Mouse (Mus musculus): Measurements from ENCODE around the gene Ube2b. TPM values are rescaled to one million over a fixed set of nuclear protein-coding genes. Genes with fewer than 3 reads are reported as not detected.

Ube2b gene
- total and polyA plus RNA-seq, 2 experiments from 2014 or later, result 261 to 404 TPM

DNA sequence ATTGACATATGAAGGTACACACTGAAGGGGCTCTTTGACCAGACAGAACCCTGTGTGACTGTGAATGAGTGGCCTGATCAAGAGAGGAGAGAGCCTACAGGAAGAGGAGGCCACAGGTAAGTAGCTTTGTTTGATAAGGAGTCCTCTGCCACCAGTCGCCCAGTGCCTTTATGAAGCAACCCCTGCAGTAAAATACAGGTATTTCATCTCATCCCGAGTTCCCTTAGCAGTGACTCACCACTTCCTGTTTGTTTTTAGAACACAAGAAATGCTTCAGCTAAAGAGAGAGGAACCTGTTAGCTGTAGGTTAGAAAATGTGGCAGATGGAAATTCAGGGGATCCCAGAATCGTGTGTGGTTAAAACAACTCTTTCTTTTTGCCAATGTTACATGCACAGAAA, 35.3 kb upstream of the Ube2b start:
- 0 out of 2 replicates have a peak, but pooled peaks cover 3% of the 10 kb centered on the region for H3K36me3 ChIP-seq (replicated peaks; ENCODE audit: control insufficient read depth, insufficient read depth, low read length)
- no peak overlapping the region for H3K4me3 ChIP-seq (ENCODE audit: low read depth, low read length)
- ATAC-seq (ENCODE audit: insufficient read depth, low read depth) (no peak), DNase-seq (ENCODE audit: low spot score) (no peak)
- no peak overlapping the region for H3K27ac ChIP-seq (ENCODE audit: low read depth)
- TF ChIP-seq EP300 (IDR thresholded peaks at IDR 0.05; ENCODE audit: low read depth), result no peak
- no peak for TF ChIP-seq CTCF (IDR thresholded peaks at IDR 0.05; ENCODE audit: low read depth)
- no peak overlapping the region for H3K4me2 ChIP-seq (ENCODE audit: low read depth, low read length)
- H3K4me1 ChIP-seq (ENCODE audit: control insufficient read depth, insufficient read depth), result peaks cover 6% of the 10 kb centered on the region; the same call in 1 of the 2 replicates
- no peak overlapping the region for H3K9ac ChIP-seq (replicated peaks; ENCODE audit: low read depth, low read length)
- 65% methylated on average over 3 of the region's 3 CpGs for WGBS
- H3K27me3 ChIP-seq (ENCODE audit: control insufficient read depth, insufficient read depth, low read length), result no peaks in the 10 kb centered on the region
- H3K9me3 ChIP-seq (replicated peaks; ENCODE audit: control insufficient read depth, low read length), result no peaks in the 10 kb centered on the region

GRCm38 (mm10) chr11:52033953-52034352, 33.4 kb upstream of the Ube2b start:
- Histone ChIP-seq H3K27me3 (ENCODE audit: control insufficient read depth, insufficient read depth, low read length) (no peaks in the 10 kb centered on the region), H3K27ac (ENCODE audit: low read depth) (peak overlapping the region; percentile 4; the same call in 1 of the 2 replicates), H3K9me3 (replicated peaks; ENCODE audit: control insufficient read depth, low read length) (no peaks in the 10 kb centered on the region), H3K36me3 (replicated peaks; ENCODE audit: control insufficient read depth, insufficient read depth, low read length) (0 out of 2 replicates have a peak, but pooled peaks cover 3% of the 10 kb centered on the region), H3K4me2 (ENCODE audit: low read depth, low read length) (no peak overlapping the region), H3K4me1 (ENCODE audit: control insufficient read depth, insufficient read depth) (peaks cover 6% of the 10 kb centered on the region; the same call in 1 of the 2 replicates), H3K9ac (replicated peaks; ENCODE audit: low read depth, low read length) (no peak overlapping the region), H3K4me3 (ENCODE audit: low read depth, low read length) (no peak overlapping the region)
- DNase-seq (ENCODE audit: low spot score) (peak; percentile 55), ATAC-seq (ENCODE audit: insufficient read depth, low read depth) (peak; percentile 78)
- no peak for TF ChIP-seq CTCF (IDR thresholded peaks at IDR 0.05; ENCODE audit: low read depth)
- no peak for TF ChIP-seq EP300 (IDR thresholded peaks at IDR 0.05; ENCODE audit: low read depth)
- WGBS, result 22% methylated on average over 1 of the region's 1 CpGs

DNA sequence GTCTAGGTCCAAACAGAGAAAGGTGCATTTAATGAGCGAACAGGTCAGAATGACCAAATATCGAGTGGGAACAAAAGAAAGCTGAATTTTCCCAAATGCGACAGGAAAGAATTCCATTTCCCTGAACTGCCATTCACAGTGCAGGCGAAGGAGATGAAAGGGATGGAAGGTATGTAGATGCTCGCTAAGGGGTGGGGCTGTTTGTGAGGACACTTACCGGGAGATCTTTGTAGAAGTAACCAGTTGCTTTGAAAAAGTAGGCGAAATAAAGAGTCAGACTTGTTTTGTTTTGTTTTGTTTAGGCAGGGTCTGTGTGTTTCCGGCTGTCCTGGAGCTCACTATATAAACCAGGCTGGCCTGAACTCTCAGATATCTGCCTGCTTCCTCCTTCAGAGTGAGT, 31.8 kb upstream of the Ube2b start:
- WGBS, result 60% methylated on average over 8 of the region's 8 CpGs
- no peak overlapping the region for H3K4me2 ChIP-seq (ENCODE audit: low read depth, low read length)
- no peak for TF ChIP-seq CTCF (IDR thresholded peaks at IDR 0.05; ENCODE audit: low read depth)
- no peak for TF ChIP-seq EP300 (IDR thresholded peaks at IDR 0.05; ENCODE audit: low read depth)
- no peak for DNase-seq (ENCODE audit: low spot score)
- H3K4me1 ChIP-seq (ENCODE audit: control insufficient read depth, insufficient read depth), result no peaks in the 10 kb centered on the region
- H3K36me3 ChIP-seq (replicated peaks; ENCODE audit: control insufficient read depth, insufficient read depth, low read length), result 0 out of 2 replicates have a peak, but pooled peaks cover 3% of the 10 kb centered on the region
- no peaks in the 10 kb centered on the region for H3K9me3 ChIP-seq (replicated peaks; ENCODE audit: control insufficient read depth, low read length)
- no peaks in the 10 kb centered on the region for H3K27me3 ChIP-seq (ENCODE audit: control insufficient read depth, insufficient read depth, low read length)
- H3K27ac ChIP-seq (ENCODE audit: low read depth), result no peak overlapping the region
- H3K9ac ChIP-seq (replicated peaks; ENCODE audit: low read depth, low read length), result no peak overlapping the region
- ATAC-seq (ENCODE audit: insufficient read depth, low read depth), result no peak
- H3K4me3 ChIP-seq (ENCODE audit: low read depth, low read length), result no peak overlapping the region

- no peak overlapping the region for H3K4me2 ChIP-seq (ENCODE audit: low read depth, low read length)
- 47% methylated on average over 9 of the region's 9 CpGs for WGBS
- no peak overlapping the region for H3K9ac ChIP-seq (replicated peaks; ENCODE audit: low read depth, low read length)
- TF ChIP-seq CTCF (IDR thresholded peaks at IDR 0.05; ENCODE audit: low read depth) (no peak), EP300 (IDR thresholded peaks at IDR 0.05; ENCODE audit: low read depth) (no peak)
- no peaks in the 10 kb centered on the region for H3K27me3 ChIP-seq (ENCODE audit: control insufficient read depth, insufficient read depth, low read length)
- H3K9me3 ChIP-seq (replicated peaks; ENCODE audit: control insufficient read depth, low read length), result no peaks in the 10 kb centered on the region
- H3K4me1 ChIP-seq (ENCODE audit: control insufficient read depth, insufficient read depth), result no peaks in the 10 kb centered on the region
- H3K36me3 ChIP-seq (replicated peaks; ENCODE audit: control insufficient read depth, insufficient read depth, low read length), result no peaks in the 10 kb centered on the region
- H3K4me3 ChIP-seq (ENCODE audit: low read depth, low read length), result no peak overlapping the region
- DNase-seq (ENCODE audit: low spot score) (no peak), ATAC-seq (ENCODE audit: insufficient read depth, low read depth) (no peak)
- no peak overlapping the region for H3K27ac ChIP-seq (ENCODE audit: low read depth)
Observed at GRCm38 (mm10) chr11:52018217-52018616, 17.7 kb upstream of the Ube2b start.

- H3K27ac ChIP-seq (ENCODE audit: low read depth), result peak overlapping the region; percentile 49; the same call in 1 of the 2 replicates
- H3K9me3 ChIP-seq (replicated peaks; ENCODE audit: control insufficient read depth, low read length), result no peaks in the 10 kb centered on the region
- no peaks in the 10 kb centered on the region; the same call in 1 of the 2 replicates for H3K36me3 ChIP-seq (replicated peaks; ENCODE audit: control insufficient read depth, insufficient read depth, low read length)
- no peak for TF ChIP-seq EP300 (IDR thresholded peaks at IDR 0.05; ENCODE audit: low read depth)
- TF ChIP-seq CTCF (IDR thresholded peaks at IDR 0.05; ENCODE audit: low read depth), result no peak
- WGBS, result 42% methylated on average over 5 of the region's 5 CpGs
- no peak overlapping the region for H3K9ac ChIP-seq (replicated peaks; ENCODE audit: low read depth, low read length)
- H3K4me3 ChIP-seq (ENCODE audit: low read depth, low read length), result no peak overlapping the region
- H3K4me1 ChIP-seq (ENCODE audit: control insufficient read depth, insufficient read depth), result 0 out of 2 replicates have a peak, but pooled peaks cover 7% of the 10 kb centered on the region
- H3K4me2 ChIP-seq (ENCODE audit: low read depth, low read length), result no peak overlapping the region
- H3K27me3 ChIP-seq (ENCODE audit: control insufficient read depth, insufficient read depth, low read length), result no peaks in the 10 kb centered on the region
- DNase-seq (ENCODE audit: low spot score) (no peak), ATAC-seq (ENCODE audit: insufficient read depth, low read depth) (no peak)
Observed at GRCm38 (mm10) chr11:52011541-52011940, 11.0 kb upstream of the Ube2b start.

DNA sequence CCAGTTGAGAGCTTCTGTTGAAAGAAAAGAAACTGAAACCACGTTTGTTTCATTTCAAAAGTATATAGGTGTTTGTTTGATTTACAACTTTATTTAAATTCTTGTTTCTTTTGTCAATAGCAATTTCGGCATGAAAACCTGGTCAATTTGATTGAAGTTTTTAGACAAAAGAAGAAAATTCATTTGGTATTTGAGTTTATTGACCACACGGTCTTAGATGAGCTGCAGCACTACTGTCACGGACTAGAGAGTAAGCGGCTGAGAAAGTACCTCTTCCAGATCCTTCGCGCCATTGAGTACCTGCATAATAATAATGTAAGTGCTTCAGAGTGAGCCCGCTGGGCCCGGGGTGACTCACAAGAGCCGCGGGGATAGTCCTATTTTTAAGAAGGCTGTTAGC, 10.4 kb upstream of the Ube2b start:
- H3K4me3 ChIP-seq (ENCODE audit: low read depth, low read length), result no peak overlapping the region
- H3K4me2 ChIP-seq (ENCODE audit: low read depth, low read length), result no peak overlapping the region
- H3K27me3 ChIP-seq (ENCODE audit: control insufficient read depth, insufficient read depth, low read length), result no peaks in the 10 kb centered on the region
- 82% methylated on average over 11 of the region's 11 CpGs for WGBS
- no peak for DNase-seq (ENCODE audit: low spot score)
- H3K4me1 ChIP-seq (ENCODE audit: control insufficient read depth, insufficient read depth), result 0 out of 2 replicates have a peak, but pooled peaks cover 7% of the 10 kb centered on the region
- H3K9ac ChIP-seq (replicated peaks; ENCODE audit: low read depth, low read length), result no peak overlapping the region
- no peaks in the 10 kb centered on the region for H3K9me3 ChIP-seq (replicated peaks; ENCODE audit: control insufficient read depth, low read length)
- no peaks in the 10 kb centered on the region; the same call in 1 of the 2 replicates for H3K36me3 ChIP-seq (replicated peaks; ENCODE audit: control insufficient read depth, insufficient read depth, low read length)
- TF ChIP-seq CTCF (IDR thresholded peaks at IDR 0.05; ENCODE audit: low read depth) (no peak), EP300 (IDR thresholded peaks at IDR 0.05; ENCODE audit: low read depth) (no peak)
- ATAC-seq (ENCODE audit: insufficient read depth, low read depth), result no peak
- H3K27ac ChIP-seq (ENCODE audit: low read depth), result peak overlapping the region; percentile 49; the same call in 1 of the 2 replicates
